Mouse (Mus musculus) T-helper 17 cell (primary cell): ENCODE results near the gene Vmn1r56.
"Not testable (repeated sequence)": the region's sequence is repeated elsewhere in the genome, so short reads cannot be mapped to it uniquely, and the experiment has no call there.

Source experiments
- in situ Hi-C, 2 experiments: fragments of 300-600 bp; cut with MboI, MseI; formaldehyde crosslinking; loops; 1 replicate in 1 of 2; 2 replicates in 1 of 2; pipeline ENCODE4 v1.15.1; 2025; ENCODE audit warnings: high pct_unique_total_duplicates in 2 of 2

The Vmn1r56 gene

DNA sequence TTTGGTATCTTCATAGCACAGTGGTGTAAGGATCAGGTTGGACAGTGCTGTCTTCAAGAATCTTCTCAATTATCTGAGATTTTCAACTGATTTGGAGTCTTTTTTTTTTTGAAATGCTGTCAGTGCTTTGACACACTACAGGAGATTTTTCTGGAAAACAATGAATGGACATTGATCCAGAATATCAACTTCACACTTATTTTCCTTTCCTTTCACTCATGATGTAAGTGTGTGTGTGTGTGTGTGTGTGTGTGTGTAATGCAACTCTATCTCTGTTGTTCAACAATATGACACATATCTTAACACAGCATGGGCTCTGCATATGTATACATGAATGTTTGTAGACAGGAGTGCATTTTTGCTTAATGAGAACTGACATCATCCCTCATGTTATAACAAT lies at the start of gene Vmn1r56:
TSS of gene Vmn1r56 (minus strand) at position 101 of the 400 bp plus-strand sequence.
- in situ Hi-C loops, result not testable (repeated sequence)

DNA sequence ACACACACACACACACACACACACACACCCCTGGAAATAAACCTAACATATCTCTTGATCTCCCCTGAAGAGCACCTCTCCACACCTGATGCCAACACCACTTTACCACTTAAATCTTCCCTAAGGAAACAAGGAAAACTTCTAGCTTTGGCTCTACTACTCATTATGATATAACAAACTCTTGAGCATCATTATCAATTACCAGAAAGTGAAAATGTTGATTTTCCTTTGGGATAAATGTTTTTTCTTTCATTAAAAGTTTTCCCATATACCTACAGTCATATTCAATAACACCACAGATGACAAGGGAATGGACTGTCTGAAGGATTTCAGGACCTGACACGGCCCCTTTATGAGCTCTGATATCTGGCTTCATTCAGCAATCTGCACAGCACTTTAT lies 21.6 kb upstream of the Vmn1r56 start, which contains the start of gene Vmn1r57:
TSS of gene Vmn1r57 (plus strand) at position 301 of the 400 bp plus-strand sequence.
- in situ Hi-C loops, result not testable (repeated sequence)

- in situ Hi-C loops, result not testable (repeated sequence)
These were observed 47.0 kb downstream of the Vmn1r56 start, which contains the start of gene Vmn1r55 for GRCm38 (mm10) chr7:5149570-5149969. Gene Vmn1r55 (minus strand): TSS chr7:5149670.
